Mouse (Mus musculus) stomach, embryonic 15.5 days (tissue): ENCODE measurements around the gene Arhgap24. TPM values are rescaled to one million over a fixed set of nuclear protein-coding genes. Genes with fewer than 3 reads are reported as not detected.

Experiments used
- ATAC-seq: fragments of 200-750 bp; cut with Nextera tagmentation; 2 replicates; pipeline ENCODE4 v1.8.0; 2017; ENCODE audit warnings: low read depth, moderate number of reproducible peaks, moderate TSS enrichment; ENCODE audit not compliant: insufficient read depth, low FRiP score
- H3K27ac ChIP-seq: fragments of 300-500 bp; sonication (generic); 2 replicates; pipeline ENCODE4 v1.5.1; 2015; ENCODE audit warnings: mild to moderate bottlenecking, inconsistent platforms
- H3K27me3 ChIP-seq: fragments of 300-500 bp; sonication (generic); replicated peaks from 2 replicates; pipeline ENCODE4 v1.6.1; 2015; ENCODE audit warnings: inconsistent platforms
- H3K36me3 ChIP-seq: fragments of 300-500 bp; sonication (generic); 2 replicates; pipeline ENCODE4 v1.6.1; 2015; ENCODE audit warnings: inconsistent platforms
- H3K4me1 ChIP-seq: fragments of 300-500 bp; sonication (generic); 2 replicates; pipeline ENCODE4 v1.6.1; 2015; ENCODE audit warnings: inconsistent platforms
- H3K4me2 ChIP-seq: fragments of 300-500 bp; sonication (generic); 2 replicates; pipeline ENCODE4 v1.6.1; 2015; ENCODE audit warnings: mild to moderate bottlenecking, inconsistent platforms
- H3K4me3 ChIP-seq: fragments of 300-500 bp; sonication (generic); replicated peaks from 2 replicates; pipeline ENCODE4 v1.5.1; 2015; ENCODE audit warnings: inconsistent platforms
- H3K9ac ChIP-seq: fragments of 300-500 bp; sonication (generic); 2 replicates; pipeline ENCODE4 v1.6.1; 2015; ENCODE audit warnings: inconsistent platforms
- H3K9me3 ChIP-seq: fragments of 300-500 bp; sonication (generic); 2 replicates; pipeline ENCODE4 v1.6.1; 2016; ENCODE audit warnings: inconsistent platforms
- WGBS: fragments of 180-500 bp; shearing (Covaris S2); methylation state at CpG from one replicate; pipeline ENCODE4 v1.1.7; 2015; 5-methylcytosine and 5-hydroxymethylcytosine counted together
- polyA plus RNA-seq: library from polyadenylated mRNA; unstranded; fragments of >200 nt; fragmentation: Nextera tagmentation; extraction: Ambion mirVana; gene quantifications from 2 replicates; pipeline ENCODE4 v1.2.1, GENCODE M21; 2015

Gene Arhgap24
- polyA plus RNA-seq, 1 experiment from 2014 or later: 22.9 TPM

- no peaks in the 10 kb centered on the region for H3K9me3 ChIP-seq
- H3K4me3 ChIP-seq: no peak overlapping the region
- no peaks in the 10 kb centered on the region for H3K36me3 ChIP-seq
- no peak overlapping the region for H3K4me2 ChIP-seq
- no peak for ATAC-seq
- no peaks in the 10 kb centered on the region for H3K4me1 ChIP-seq
- no peak overlapping the region for H3K9ac ChIP-seq
- 64% methylated on average over 3 of the region's 3 CpGs for WGBS
- no peak overlapping the region for H3K27ac ChIP-seq
- H3K27me3 ChIP-seq: no peaks in the 10 kb centered on the region
Observed at GRCm38 (mm10) chr5:102503066-102503465, 21.9 kb downstream of the Arhgap24 start.

GRCm38 (mm10) chr5:102503868-102504267 is 22.7 kb downstream of the Arhgap24 start:
- 76% methylated on average over 2 of the region's 2 CpGs for WGBS
- H3K9me3 ChIP-seq: no peaks in the 10 kb centered on the region
- H3K9ac ChIP-seq: no peak overlapping the region
- no peak overlapping the region for H3K27ac ChIP-seq
- H3K4me3 ChIP-seq: no peak overlapping the region
- H3K4me2 ChIP-seq: no peak overlapping the region
- H3K27me3 ChIP-seq: no peaks in the 10 kb centered on the region
- ATAC-seq: no peak
- H3K36me3 ChIP-seq: no peaks in the 10 kb centered on the region
- H3K4me1 ChIP-seq: no peaks in the 10 kb centered on the region

- Histone ChIP-seq H3K9me3 (no peaks in the 10 kb centered on the region), H3K4me2 (no peak overlapping the region), H3K27ac (no peak overlapping the region), H3K4me3 (no peak overlapping the region), H3K36me3 (no peaks in the 10 kb centered on the region), H3K9ac (no peak overlapping the region), H3K4me1 (no peaks in the 10 kb centered on the region), H3K27me3 (no peaks in the 10 kb centered on the region)
- no peak for ATAC-seq
- WGBS: 84% methylated on average over 4 of the region's 4 CpGs
Observed at GRCm38 (mm10) chr5:102504557-102504956, 23.4 kb downstream of the Arhgap24 start.

GRCm38 (mm10) chr5:102508162-102508561 is 27.0 kb downstream of the Arhgap24 start:
- Histone ChIP-seq H3K4me2 (no peak overlapping the region), H3K4me3 (no peak overlapping the region), H3K4me1 (no peaks in the 10 kb centered on the region), H3K9me3 (no peaks in the 10 kb centered on the region), H3K9ac (no peak overlapping the region), H3K27ac (no peak overlapping the region), H3K36me3 (no peaks in the 10 kb centered on the region), H3K27me3 (no peaks in the 10 kb centered on the region)
- 65% methylated on average over 3 of the region's 3 CpGs for WGBS
- no peak for ATAC-seq

- WGBS: 60% methylated on average over 2 of the region's 2 CpGs
- Histone ChIP-seq H3K27me3 (no peaks in the 10 kb centered on the region), H3K4me2 (no peak overlapping the region), H3K36me3 (no peaks in the 10 kb centered on the region), H3K4me3 (no peak overlapping the region), H3K9me3 (no peaks in the 10 kb centered on the region), H3K27ac (no peak overlapping the region), H3K9ac (no peak overlapping the region), H3K4me1 (no peaks in the 10 kb centered on the region)
- no peak for ATAC-seq
Observed at GRCm38 (mm10) chr5:102509381-102509780, 28.2 kb downstream of the Arhgap24 start.

DNA sequence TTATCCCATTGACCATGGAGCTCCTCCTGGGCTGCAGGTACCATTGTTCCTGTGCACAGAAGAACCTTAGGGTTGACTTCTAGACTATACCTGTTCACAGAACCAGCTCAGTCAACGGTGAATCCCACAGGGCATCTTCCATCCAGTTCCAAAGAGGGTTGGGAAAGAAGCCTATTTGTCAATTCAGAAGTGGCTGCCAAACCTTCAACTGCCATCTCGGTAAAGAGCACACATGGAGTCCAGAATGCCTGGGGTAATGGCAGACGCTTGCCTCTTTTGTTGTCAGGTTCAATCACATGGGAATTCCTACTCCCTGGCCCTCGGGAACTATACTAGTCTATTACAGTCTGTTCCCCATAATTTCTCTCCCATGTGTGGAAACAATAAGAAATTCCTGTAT is 30.5 kb downstream of the Arhgap24 start:
- Histone ChIP-seq H3K27ac (no peak overlapping the region), H3K9me3 (no peaks in the 10 kb centered on the region), H3K36me3 (no peaks in the 10 kb centered on the region), H3K4me2 (no peak overlapping the region), H3K4me3 (no peak overlapping the region), H3K27me3 (no peaks in the 10 kb centered on the region), H3K4me1 (no peaks in the 10 kb centered on the region), H3K9ac (no peak overlapping the region)
- WGBS: 80% methylated on average over 4 of the region's 4 CpGs
- no peak for ATAC-seq

GRCm38 (mm10) chr5:102515496-102515895 is 34.3 kb downstream of the Arhgap24 start:
- 79% methylated on average over 7 of the region's 7 CpGs for WGBS
- H3K27me3 ChIP-seq: no peaks in the 10 kb centered on the region
- no peaks in the 10 kb centered on the region; the same call in 1 of the 2 replicates for H3K36me3 ChIP-seq
- H3K9me3 ChIP-seq: no peaks in the 10 kb centered on the region
- ATAC-seq: no peak
- H3K9ac ChIP-seq: no peak overlapping the region
- no peak overlapping the region for H3K4me3 ChIP-seq
- H3K4me2 ChIP-seq: no peak overlapping the region
- no peaks in the 10 kb centered on the region for H3K4me1 ChIP-seq
- H3K27ac ChIP-seq: no peak overlapping the region

- no peaks in the 10 kb centered on the region for H3K27me3 ChIP-seq
- H3K27ac ChIP-seq: no peak overlapping the region
- H3K36me3 ChIP-seq: no peaks in the 10 kb centered on the region; the same call in 1 of the 2 replicates
- no peak overlapping the region for H3K9ac ChIP-seq
- H3K4me1 ChIP-seq: no peaks in the 10 kb centered on the region
- WGBS: 68% methylated on average over 1 of the region's 1 CpGs
- no peaks in the 10 kb centered on the region for H3K9me3 ChIP-seq
- no peak overlapping the region for H3K4me2 ChIP-seq
- H3K4me3 ChIP-seq: no peak overlapping the region
- ATAC-seq: no peak
Observed at GRCm38 (mm10) chr5:102520506-102520905, 39.3 kb downstream of the Arhgap24 start.

DNA sequence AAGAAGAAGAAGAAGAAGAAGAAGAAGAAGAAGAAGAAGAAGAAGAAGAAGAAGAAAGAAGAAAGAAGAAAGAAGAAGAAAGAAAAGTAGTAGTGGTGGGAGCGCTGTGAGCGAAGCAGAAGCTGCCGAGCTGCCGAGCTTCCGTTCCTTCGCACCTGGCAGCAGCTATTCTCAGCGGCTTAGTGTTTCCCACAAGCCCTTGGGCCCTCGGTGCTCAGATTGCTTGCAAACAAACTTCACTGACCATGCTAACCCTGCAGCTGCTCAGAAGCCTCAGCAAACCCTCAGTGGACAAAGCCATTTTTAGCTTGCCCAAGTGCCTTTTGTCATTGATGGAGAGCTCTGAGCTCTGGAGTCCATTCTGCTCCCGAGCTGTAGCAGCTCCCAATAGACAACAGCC is 54.1 kb downstream of the Arhgap24 start:
- H3K9me3 ChIP-seq: no peaks in the 10 kb centered on the region
- H3K4me1 ChIP-seq: 0 out of 2 replicates have a peak, but pooled peaks cover 4% of the 10 kb centered on the region
- no peak for ATAC-seq
- no peak overlapping the region for H3K9ac ChIP-seq
- H3K36me3 ChIP-seq: no peaks in the 10 kb centered on the region
- H3K27ac ChIP-seq: no peak overlapping the region
- no peaks in the 10 kb centered on the region for H3K27me3 ChIP-seq
- no peak overlapping the region for H3K4me3 ChIP-seq
- 54% methylated on average over 9 of the region's 9 CpGs for WGBS
- H3K4me2 ChIP-seq: no peak overlapping the region

GRCm38 (mm10) chr5:102537819-102538218 is 56.6 kb downstream of the Arhgap24 start:
- Histone ChIP-seq H3K4me1 (0 out of 2 replicates have a peak, but pooled peaks cover 4% of the 10 kb centered on the region), H3K9me3 (no peaks in the 10 kb centered on the region), H3K9ac (no peak overlapping the region), H3K27ac (no peak overlapping the region), H3K36me3 (no peaks in the 10 kb centered on the region), H3K4me2 (no peak overlapping the region), H3K27me3 (no peaks in the 10 kb centered on the region), H3K4me3 (no peak overlapping the region)
- no peak for ATAC-seq
- WGBS: 83% methylated on average over 3 of the region's 3 CpGs

- H3K27ac ChIP-seq: no peak overlapping the region
- no peak for ATAC-seq
- WGBS: 86% methylated on average over 4 of the region's 4 CpGs
Observed at GRCm38 (mm10) chr5:102546296-102546695, 65.1 kb downstream of the Arhgap24 start.

GRCm38 (mm10) chr5:102547786-102548185 is 66.6 kb downstream of the Arhgap24 start:
- no peak overlapping the region for H3K27ac ChIP-seq
- H3K9ac ChIP-seq: no peak overlapping the region
- no peak overlapping the region for H3K4me2 ChIP-seq
- H3K36me3 ChIP-seq: no peaks in the 10 kb centered on the region
- H3K9me3 ChIP-seq: no peaks in the 10 kb centered on the region
- ATAC-seq: no peak
- no peaks in the 10 kb centered on the region for H3K27me3 ChIP-seq
- H3K4me3 ChIP-seq: no peak overlapping the region
- H3K4me1 ChIP-seq: no peaks in the 10 kb centered on the region

More at GRCm38 (mm10) chr5:102546296-102546695, 65.1 kb downstream of the Arhgap24 start:
- Histone ChIP-seq H3K4me1 (no peaks in the 10 kb centered on the region), H3K9me3 (no peaks in the 10 kb centered on the region), H3K27me3 (no peaks in the 10 kb centered on the region), H3K36me3 (no peaks in the 10 kb centered on the region), H3K4me2 (no peak overlapping the region), H3K9ac (no peak overlapping the region), H3K4me3 (no peak overlapping the region)

DNA sequence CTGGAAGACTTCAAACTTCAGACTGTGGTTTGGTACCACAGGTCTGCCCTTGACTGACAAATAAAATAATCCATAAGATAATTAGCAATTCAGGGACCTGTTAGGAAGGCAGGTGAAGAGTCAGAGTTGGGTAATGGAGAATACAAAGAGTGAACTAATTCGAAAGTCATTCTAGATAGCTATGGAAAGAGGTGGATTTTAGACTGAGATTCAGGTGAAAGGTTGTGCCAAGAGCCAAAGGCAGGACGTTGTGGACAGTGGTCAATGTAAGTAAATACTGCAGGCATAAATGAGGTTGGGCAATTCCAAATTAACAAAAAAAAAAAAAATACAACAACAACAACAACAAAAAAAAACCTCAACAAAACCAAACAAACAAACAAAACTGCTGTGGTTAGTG is 67.2 kb downstream of the Arhgap24 start:
- no peaks in the 10 kb centered on the region for H3K9me3 ChIP-seq
- WGBS: 72% methylated on average over 2 of the region's 2 CpGs
- no peaks in the 10 kb centered on the region for H3K4me1 ChIP-seq
- no peaks in the 10 kb centered on the region for H3K36me3 ChIP-seq
- no peak overlapping the region for H3K27ac ChIP-seq
- H3K27me3 ChIP-seq: no peaks in the 10 kb centered on the region
- H3K9ac ChIP-seq: no peak overlapping the region
- ATAC-seq: no peak
- no peak overlapping the region for H3K4me3 ChIP-seq
- H3K4me2 ChIP-seq: no peak overlapping the region
